Comparison of ENCODE assay signal across 8 mouse cellular contexts in genomic region chr17:29056699-29057151, GRCm38 (mm10). TPM values are rescaled to one million over a fixed set of nuclear protein-coding genes. Genes with fewer than 3 reads are reported as not detected.
DNase-seq lines count a peak whose midpoint lies in the region; ATAC-seq lines count a peak whose summit lies in the region.

No protein-coding gene starts in this region.

- H3K27ac ChIP-seq in lung, embryonic 15.5 days = no peak overlapping the region
- peak overlapping the region; percentile 29; the same call in 1 of the 2 replicates for H3K27ac ChIP-seq in limb, embryonic 13.5 days

- H3K36me3 ChIP-seq in lung, embryonic 15.5 days = no peaks in the 10 kb centered on the region
- H3K36me3 ChIP-seq in limb, embryonic 13.5 days = no peaks in the 10 kb centered on the region

- ATAC-seq in lung, embryonic 15.5 days (ENCODE audit: borderline replicate concordance, extremely low read depth, low FRiP score, low TSS enrichment) = 0 out of 2 replicates have a peak, but pooled peaks have one; percentile 9
- peak; percentile 76 for ATAC-seq in limb, embryonic 13.5 days (ENCODE audit: low FRiP score, low read depth)

- 11% methylated on average over 8 of the region's 8 CpGs for WGBS in lung, embryonic 15.5 days
- WGBS in limb, embryonic 13.5 days = 2% methylated on average over 8 of the region's 8 CpGs

- no peak overlapping the region for H3K4me2 ChIP-seq in lung, embryonic 15.5 days
- H3K4me2 ChIP-seq in limb, embryonic 13.5 days (replicated peaks) = peak overlapping the region; percentile 44

- H3K27me3 ChIP-seq in lung, embryonic 15.5 days = no peaks in the 10 kb centered on the region
- H3K27me3 ChIP-seq in limb, embryonic 13.5 days = no peaks in the 10 kb centered on the region

- H3K4me3 ChIP-seq in lung, embryonic 15.5 days = no peak overlapping the region
- no peak overlapping the region for H3K4me3 ChIP-seq in limb, embryonic 13.5 days

- H3K9me3 ChIP-seq in lung, embryonic 15.5 days = no peaks in the 10 kb centered on the region
- no peaks in the 10 kb centered on the region for H3K9me3 ChIP-seq in limb, embryonic 13.5 days

- peak; percentile 56 for DNase-seq in embryo, embryonic 11 days
- no peak for DNase-seq in embryo, embryonic 10 days (ENCODE audit: low spot score)
- DNase-seq in lung, postnatal 25 days (ENCODE audit: low spot score) = no peak
- DNase-seq in thymus, postnatal 36 days = peak; percentile 62 to 81
- DNase-seq in liver = no peak
- DNase-seq in frontal cortex, postnatal 10 days (ENCODE audit: low spot score in 2 of 2) = no peak

- H3K9ac ChIP-seq in lung, embryonic 15.5 days = no peak overlapping the region
- H3K9ac ChIP-seq in limb, embryonic 13.5 days = no peak overlapping the region

- H3K4me1 ChIP-seq in lung, embryonic 15.5 days = peaks cover 34% of the 10 kb centered on the region
- H3K4me1 ChIP-seq in limb, embryonic 13.5 days = peaks cover 45% of the 10 kb centered on the region

RNA-seq across cellular contexts. Expression of gene Srsf3, which starts 24.3 kb away (rescaled TPM):
- 633 and 642 TPM in 2 replicates for polyA plus RNA-seq in lung, embryonic 15.5 days (2015; fragmentation: Nextera tagmentation; extraction: Ambion mirVana)
- polyA plus RNA-seq in limb, embryonic 13.5 days (2015; fragmentation: Nextera tagmentation; extraction: Ambion mirVana) = 694 and 714 TPM in 2 replicates

RNA-seq across cellular contexts. Expression of gene Cdkn1a, which starts 34.1 kb away (rescaled TPM):
- 28.3 and 30.1 TPM in 2 replicates for polyA plus RNA-seq in lung, embryonic 15.5 days (2015; fragmentation: Nextera tagmentation; extraction: Ambion mirVana)
- polyA plus RNA-seq in limb, embryonic 13.5 days (2015; fragmentation: Nextera tagmentation; extraction: Ambion mirVana) = 91.0 and 92.1 TPM in 2 replicates

RNA-seq across cellular contexts. Expression of gene Stk38, which starts 48.9 kb away (rescaled TPM):
- 96.6 and 105 TPM in 2 replicates for polyA plus RNA-seq in lung, embryonic 15.5 days (2015; fragmentation: Nextera tagmentation; extraction: Ambion mirVana)
- polyA plus RNA-seq in limb, embryonic 13.5 days (2015; fragmentation: Nextera tagmentation; extraction: Ambion mirVana) = 119 and 120 TPM in 2 replicates

RNA-seq across cellular contexts. Expression of gene Rab44, which starts 57.2 kb away (rescaled TPM):
- 0.52 and 1.4 TPM in 2 replicates for polyA plus RNA-seq in lung, embryonic 15.5 days (2015; fragmentation: Nextera tagmentation; extraction: Ambion mirVana)
- polyA plus RNA-seq in limb, embryonic 13.5 days (2015; fragmentation: Nextera tagmentation; extraction: Ambion mirVana) = 0.34 and 0.80 TPM in 2 replicates

Comparison
In these comparisons a context has a peak if more than half of its experiments do, and no peak if none do; other contexts are left out.
1. DNase-seq: peak in embryo, embryonic 11 days (single experiment) and thymus, postnatal 36 days (2 of 2); none in embryo, embryonic 10 days (single experiment), lung, postnatal 25 days (single experiment), liver (single experiment) and frontal cortex, postnatal 10 days (0 of 2).